In the genomic region with DNA sequence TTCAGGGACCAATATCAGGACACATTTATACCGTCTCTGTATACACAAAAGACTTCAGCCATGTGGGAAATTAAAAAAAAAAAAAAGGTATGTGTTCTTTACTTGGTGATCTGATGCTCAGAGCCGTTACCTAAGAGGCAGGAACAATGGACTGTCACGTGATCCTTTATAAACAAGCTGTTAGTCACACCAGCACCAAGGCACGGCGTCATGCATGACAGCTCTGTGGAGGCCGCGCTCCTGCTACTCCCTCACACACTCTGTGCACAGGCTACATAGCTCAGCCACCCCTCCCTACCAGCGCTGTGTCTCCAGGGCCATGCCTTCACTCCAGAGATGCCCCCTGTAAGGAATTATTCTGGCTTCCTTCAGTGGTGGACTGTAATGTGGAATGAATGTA, we compare ENCODE assay signal across 8 mouse cellular contexts. TPM values are rescaled to one million over a fixed set of nuclear protein-coding genes. Genes with fewer than 3 reads are reported as not detected.
DNase-seq lines count a peak whose midpoint lies in the region; ATAC-seq and TF ChIP-seq lines count a peak whose summit lies in the region.

No protein-coding gene starts in this region.

- H3K36me3 ChIP-seq in heart, embryonic 12.5 days = no peaks in the 10 kb centered on the region
- H3K36me3 ChIP-seq in heart, adult 2 months (ENCODE audit: control insufficient read depth, insufficient read depth, low read length) = no peaks in the 10 kb centered on the region
- H3K36me3 ChIP-seq in embryonic facial prominence, embryonic 10.5 days (replicated peaks) = no peaks in the 10 kb centered on the region
- H3K36me3 ChIP-seq in midbrain, embryonic 13.5 days = no peaks in the 10 kb centered on the region

- H3K4me1 ChIP-seq in heart, embryonic 12.5 days (replicated peaks) = peaks cover 31% of the 10 kb centered on the region
- no peaks in the 10 kb centered on the region for H3K4me1 ChIP-seq in heart, adult 2 months (ENCODE audit: control insufficient read depth, insufficient read depth, low read length)
- H3K4me1 ChIP-seq in embryonic facial prominence, embryonic 10.5 days = peaks cover 52% of the 10 kb centered on the region
- peaks cover 59% of the 10 kb centered on the region for H3K4me1 ChIP-seq in midbrain, embryonic 13.5 days (replicated peaks)

- H3K9ac ChIP-seq in heart, embryonic 12.5 days = no peak overlapping the region
- no peak overlapping the region for H3K9ac ChIP-seq in heart, adult 2 months (ENCODE audit: low read depth, low read length)
- no peak overlapping the region for H3K9ac ChIP-seq in midbrain, embryonic 13.5 days (replicated peaks)

- WGBS in heart, embryonic 12.5 days = 55% methylated on average over 8 of the region's 8 CpGs
- 41% methylated on average over 8 of the region's 8 CpGs for WGBS in heart, adult 2 months
- 40% methylated on average over 8 of the region's 8 CpGs for WGBS in embryonic facial prominence, embryonic 10.5 days
- 24% methylated on average over 8 of the region's 8 CpGs for WGBS in midbrain, embryonic 13.5 days

- peak overlapping the region; percentile 23; the same call in 1 of the 2 replicates for H3K27ac ChIP-seq in heart, embryonic 12.5 days (ENCODE audit: poor library complexity, severe bottlenecking)
- H3K27ac ChIP-seq in heart, adult 2 months = no peak overlapping the region
- H3K27ac ChIP-seq in embryonic facial prominence, embryonic 10.5 days (replicated peaks) = peak overlapping the region; percentile 70
- peak overlapping the region; percentile 70 for H3K27ac ChIP-seq in midbrain, embryonic 13.5 days

- H3K4me2 ChIP-seq in heart, embryonic 12.5 days = no peak overlapping the region
- peak overlapping the region; percentile 9; the same call in 1 of the 2 replicates for H3K4me2 ChIP-seq in midbrain, embryonic 13.5 days (replicated peaks)

- TF ChIP-seq EP300 in heart, adult 2 months (IDR thresholded peaks at IDR 0.05; ENCODE audit: insufficient read depth, low read depth, low read length) = no peak

- no peaks in the 10 kb centered on the region for H3K9me3 ChIP-seq in heart, embryonic 12.5 days (replicated peaks)
- no peaks in the 10 kb centered on the region for H3K9me3 ChIP-seq in embryonic facial prominence, embryonic 10.5 days
- no peaks in the 10 kb centered on the region for H3K9me3 ChIP-seq in midbrain, embryonic 13.5 days

- intact Hi-C loops in heart, adult 2 months (cut with DNase I) = no loop called here

- no peak for DNase-seq in heart, adult 2 months
- no peak for DNase-seq in embryonic facial prominence, embryonic 10.5 days (ENCODE audit: low spot score)
- DNase-seq in kidney, adult 11 months = peak; percentile 23
- no peak for DNase-seq in T-cell, adult 2 months (ENCODE audit: low spot score)
- DNase-seq in left cerebral cortex, adult 11 months (ENCODE audit: low spot score) = no peak

- TF ChIP-seq POLR2A in heart, adult 2 months (IDR thresholded peaks at IDR 0.05; ENCODE audit: insufficient read depth, low read depth, low read length) = no peak

- no peak for TF ChIP-seq CTCF in heart, adult 2 months (IDR thresholded peaks at IDR 0.05)

- no peaks in the 10 kb centered on the region for H3K27me3 ChIP-seq in heart, embryonic 12.5 days (replicated peaks)
- H3K27me3 ChIP-seq in heart, adult 2 months (ENCODE audit: control insufficient read depth, insufficient read depth, low read length) = no peaks in the 10 kb centered on the region
- no peaks in the 10 kb centered on the region for H3K27me3 ChIP-seq in embryonic facial prominence, embryonic 10.5 days (replicated peaks; ENCODE audit: low read depth, poor library complexity, severe bottlenecking)
- no peaks in the 10 kb centered on the region for H3K27me3 ChIP-seq in midbrain, embryonic 13.5 days

- H3K4me3 ChIP-seq in heart, embryonic 12.5 days = no peak overlapping the region
- no peak overlapping the region for H3K4me3 ChIP-seq in heart, adult 2 months
- no peak overlapping the region for H3K4me3 ChIP-seq in embryonic facial prominence, embryonic 10.5 days
- H3K4me3 ChIP-seq in midbrain, embryonic 13.5 days (replicated peaks) = no peak overlapping the region

- no peaks in the 10 kb centered on the region for H3K79me2 ChIP-seq in heart, adult 2 months (replicated peaks; ENCODE audit: control insufficient read depth, insufficient read depth, low read length)

- no peak for ATAC-seq in heart, embryonic 12.5 days (ENCODE audit: insufficient number of reproducible peaks, low FRiP score)
- ATAC-seq in midbrain, embryonic 13.5 days = peak; percentile 86
- no peak for ATAC-seq in CD4-positive, CD25-positive, alpha-beta regulatory T cell, adult 4 months

RNA-seq across cellular contexts. Expression of gene Ankrd6, which starts 34.7 kb away (rescaled TPM):
- 7.0 and 7.7 TPM in 2 replicates for polyA plus RNA-seq in heart, embryonic 12.5 days (2016; fragmentation: Nextera tagmentation; extraction: Ambion mirVana)
- total RNA-seq in heart, adult 2 months (2021) = 1 to 10 TPM; 4.1 to 4.9 TPM
- 1.1 TPM in 2 replicates for polyA plus RNA-seq in heart, adult 2 months (2012; rRNA removed)
- 12.2 and 16.4 TPM in 2 replicates for polyA plus RNA-seq in embryonic facial prominence, embryonic 10.5 days (2016; fragmentation: Nextera tagmentation; extraction: Ambion mirVana)
- polyA plus RNA-seq in midbrain, embryonic 13.5 days (2015; fragmentation: Nextera tagmentation; extraction: Ambion mirVana) = 30.4 and 32.2 TPM in 2 replicates
- 1 to 10 TPM; 2.2 TPM for polyA plus RNA-seq in CD4-positive, CD25-positive, alpha-beta regulatory T cell, adult 4 months (2017; shearing (Covaris generic))
